Mouse (Mus musculus) heart, embryonic 12.5 days (tissue): ENCODE results near the gene Shd. TPM values are rescaled to one million over a fixed set of nuclear protein-coding genes. Genes with fewer than 3 reads are reported as not detected.

Experiments used
- ATAC-seq: fragments of 200-750 bp; cut with Nextera tagmentation; 2 replicates; pipeline ENCODE4 v1.8.0; 2017; ENCODE audit warnings: moderate TSS enrichment, moderate library complexity; ENCODE audit not compliant: insufficient number of reproducible peaks, low FRiP score
- H3K27ac ChIP-seq: fragments of 300-500 bp; sonication (generic); 2 replicates; pipeline ENCODE4 v1.5.1; 2016; ENCODE audit warnings: mild to moderate bottlenecking, moderate library complexity; ENCODE audit not compliant: poor library complexity, severe bottlenecking
- H3K27me3 ChIP-seq: fragments of 300-500 bp; sonication (generic); replicated peaks from 2 replicates; pipeline ENCODE4 v1.6.1; 2016; ENCODE audit warnings: mild to moderate bottlenecking, moderate library complexity
- H3K36me3 ChIP-seq: fragments of 300-500 bp; sonication (generic); 2 replicates; pipeline ENCODE4 v1.6.1; 2016; ENCODE audit warnings: mild to moderate bottlenecking, moderate library complexity
- H3K4me1 ChIP-seq: fragments of 300-500 bp; sonication (generic); replicated peaks from 2 replicates; pipeline ENCODE4 v1.6.1; 2016; ENCODE audit warnings: mild to moderate bottlenecking
- H3K4me2 ChIP-seq: fragments of 300-500 bp; sonication (generic); 2 replicates; pipeline ENCODE4 v1.6.1; 2016; ENCODE audit warnings: mild to moderate bottlenecking, moderate library complexity
- H3K4me3 ChIP-seq: fragments of 300-500 bp; sonication (generic); 2 replicates; pipeline ENCODE4 v1.5.1; 2016; ENCODE audit warnings: mild to moderate bottlenecking
- H3K9ac ChIP-seq: fragments of 300-500 bp; sonication (generic); 2 replicates; pipeline ENCODE4 v1.6.1; 2016; ENCODE audit warnings: mild to moderate bottlenecking, moderate library complexity
- H3K9me3 ChIP-seq: fragments of 300-500 bp; sonication (generic); replicated peaks from 2 replicates; pipeline ENCODE4 v1.6.1; 2016; ENCODE audit warnings: mild to moderate bottlenecking, moderate library complexity
- WGBS: fragments of 180-500 bp; shearing (Covaris S2); methylation state at CpG from one replicate; pipeline ENCODE4 v1.1.7; 2016; 5-methylcytosine and 5-hydroxymethylcytosine counted together
- polyA plus RNA-seq: library from polyadenylated mRNA; unstranded; fragments of >200 nt; fragmentation: Nextera tagmentation; extraction: Ambion mirVana; gene quantifications from 2 replicates; pipeline ENCODE4 v1.2.1, GENCODE M21; 2016

Shd gene
- polyA plus RNA-seq, 1 experiment from 2014 or later, result 9.2 TPM

GRCm38 (mm10) chr17:56008356-56009087 is 38.3 kb downstream of the Shd start:
- peak overlapping the region; percentile 84 for H3K27ac ChIP-seq
- under 1% methylated on average over 21 of the region's 21 CpGs for WGBS
- peak overlapping the region; percentile 78 for H3K9ac ChIP-seq
- H3K36me3 ChIP-seq, result peaks cover 21% of the 10 kb centered on the region
- H3K4me1 ChIP-seq, result peaks cover 33% of the 10 kb centered on the region
- H3K4me2 ChIP-seq, result peak overlapping the region; percentile 95
- no peaks in the 10 kb centered on the region for H3K9me3 ChIP-seq
- ATAC-seq, result peak; percentile 92
- H3K4me3 ChIP-seq, result peak overlapping the region; percentile 81
- H3K27me3 ChIP-seq, result 0 out of 2 replicates have a peak, but pooled peaks cover 5% of the 10 kb centered on the region

- Histone ChIP-seq H3K27me3 (no peaks in the 10 kb centered on the region), H3K4me2 (peak overlapping the region; percentile 95), H3K4me3 (peak overlapping the region; percentile 81), H3K9ac (peak overlapping the region; percentile 78), H3K27ac (peak overlapping the region; percentile 84), H3K9me3 (no peaks in the 10 kb centered on the region), H3K36me3 (peaks cover 29% of the 10 kb centered on the region), H3K4me1 (peaks cover 33% of the 10 kb centered on the region)
- WGBS, result 2% methylated on average over 60 of the region's 62 CpGs
- ATAC-seq, result peak; percentile 90
Observed at GRCm38 (mm10) chr17:56009088-56009961, 39.1 kb downstream of the Shd start.

DNA sequence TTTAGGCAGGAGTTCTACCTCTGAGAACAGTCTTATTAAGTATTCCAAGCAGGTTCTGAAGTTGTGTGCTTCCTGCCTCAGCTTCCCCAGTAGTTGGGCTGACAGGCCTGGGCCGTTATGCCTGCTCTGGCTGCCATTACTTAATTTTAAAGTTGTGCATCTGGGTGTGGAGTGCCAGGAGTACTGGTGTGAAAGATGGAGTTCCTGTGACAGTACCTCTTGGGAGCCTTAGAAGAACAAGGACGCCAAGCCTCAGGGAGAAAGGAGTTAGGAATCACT is 39.6 kb downstream of the Shd start:
- no peaks in the 10 kb centered on the region for H3K9me3 ChIP-seq
- no peak overlapping the region for H3K27ac ChIP-seq
- H3K9ac ChIP-seq, result peak overlapping the region; percentile 78
- 45% methylated on average over 2 of the region's 2 CpGs for WGBS
- peaks cover 33% of the 10 kb centered on the region for H3K4me1 ChIP-seq
- H3K36me3 ChIP-seq, result peaks cover 32% of the 10 kb centered on the region
- peak overlapping the region; percentile 95 for H3K4me2 ChIP-seq
- no peak for ATAC-seq
- peak overlapping the region; percentile 81 for H3K4me3 ChIP-seq
- H3K27me3 ChIP-seq, result no peaks in the 10 kb centered on the region

DNA sequence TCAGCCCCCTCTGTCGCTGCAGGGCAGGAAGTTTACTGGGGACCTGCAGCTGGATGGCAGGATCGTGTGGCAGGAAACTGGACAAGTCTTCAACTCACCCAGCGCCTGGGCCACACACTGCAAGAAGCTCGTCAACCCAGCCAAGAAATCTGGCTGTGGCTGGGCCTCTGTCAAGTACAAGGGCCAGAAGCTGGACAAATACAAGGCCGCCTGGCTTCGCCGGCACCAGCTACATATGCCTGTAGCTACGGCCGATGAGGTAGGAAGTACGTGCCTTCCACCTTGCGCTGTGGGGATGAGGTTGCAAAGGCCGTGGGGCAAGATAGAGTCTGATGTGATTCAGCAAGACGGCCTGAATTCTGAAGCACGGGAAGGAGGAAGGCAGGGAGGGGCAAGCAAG is 40.0 kb downstream of the Shd start:
- Histone ChIP-seq H3K4me3 (peak overlapping the region; percentile 81; the same call in 1 of the 2 replicates), H3K27ac (no peak overlapping the region), H3K4me2 (peak overlapping the region; percentile 95), H3K36me3 (peaks cover 36% of the 10 kb centered on the region), H3K9ac (peak overlapping the region; percentile 78), H3K27me3 (no peaks in the 10 kb centered on the region), H3K4me1 (peaks cover 30% of the 10 kb centered on the region), H3K9me3 (no peaks in the 10 kb centered on the region)
- 66% methylated on average over 14 of the region's 14 CpGs for WGBS
- no peak for ATAC-seq

GRCm38 (mm10) chr17:56010681-56011080 is 40.4 kb downstream of the Shd start:
- Histone ChIP-seq H3K27me3 (no peaks in the 10 kb centered on the region), H3K4me3 (0 out of 2 replicates have a peak overlapping the region, but pooled peaks have one; percentile 81), H3K27ac (no peak overlapping the region), H3K4me2 (peak overlapping the region; percentile 95), H3K36me3 (peaks cover 40% of the 10 kb centered on the region), H3K9me3 (no peaks in the 10 kb centered on the region), H3K9ac (peak overlapping the region; percentile 78; the same call in 1 of the 2 replicates), H3K4me1 (peaks cover 27% of the 10 kb centered on the region)
- no peak for ATAC-seq
- 18% methylated on average over 9 of the region's 9 CpGs for WGBS

DNA sequence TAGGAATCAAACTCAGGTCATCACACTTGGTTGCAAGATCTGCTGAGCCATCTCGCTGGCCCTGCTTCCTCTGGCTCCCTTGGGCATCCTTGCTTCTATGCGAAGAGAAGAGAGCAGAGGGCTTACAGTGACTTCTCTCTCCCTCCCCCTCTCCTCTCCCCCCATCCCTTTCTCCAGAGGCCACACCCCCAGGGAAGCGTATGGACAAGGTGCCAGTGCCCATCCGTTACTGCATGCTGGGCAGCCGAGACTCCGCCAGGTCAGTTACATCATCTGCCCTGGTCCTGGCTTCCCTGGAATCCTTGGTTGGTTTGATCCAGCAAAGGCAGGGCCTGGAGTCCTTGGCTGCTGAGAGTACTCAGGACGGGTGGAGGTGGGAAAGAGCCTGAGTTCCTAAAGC is 41.2 kb downstream of the Shd start:
- H3K9ac ChIP-seq, result no peak overlapping the region
- no peak for ATAC-seq
- H3K4me3 ChIP-seq, result no peak overlapping the region
- no peak overlapping the region for H3K27ac ChIP-seq
- H3K4me1 ChIP-seq, result peaks cover 25% of the 10 kb centered on the region
- no peaks in the 10 kb centered on the region for H3K27me3 ChIP-seq
- 87% methylated on average over 7 of the region's 7 CpGs for WGBS
- no peak overlapping the region for H3K4me2 ChIP-seq
- H3K36me3 ChIP-seq, result peaks cover 48% of the 10 kb centered on the region
- H3K9me3 ChIP-seq, result no peaks in the 10 kb centered on the region

- Histone ChIP-seq H3K4me3 (no peak overlapping the region), H3K9ac (no peak overlapping the region), H3K4me2 (no peak overlapping the region), H3K36me3 (peaks cover 86% of the 10 kb centered on the region), H3K4me1 (peaks cover 20% of the 10 kb centered on the region), H3K27me3 (no peaks in the 10 kb centered on the region), H3K27ac (no peak overlapping the region), H3K9me3 (no peaks in the 10 kb centered on the region)
- 90% methylated on average over 9 of the region's 9 CpGs for WGBS
- no peak for ATAC-seq
Observed at GRCm38 (mm10) chr17:56015293-56015692, 45.0 kb downstream of the Shd start.

DNA sequence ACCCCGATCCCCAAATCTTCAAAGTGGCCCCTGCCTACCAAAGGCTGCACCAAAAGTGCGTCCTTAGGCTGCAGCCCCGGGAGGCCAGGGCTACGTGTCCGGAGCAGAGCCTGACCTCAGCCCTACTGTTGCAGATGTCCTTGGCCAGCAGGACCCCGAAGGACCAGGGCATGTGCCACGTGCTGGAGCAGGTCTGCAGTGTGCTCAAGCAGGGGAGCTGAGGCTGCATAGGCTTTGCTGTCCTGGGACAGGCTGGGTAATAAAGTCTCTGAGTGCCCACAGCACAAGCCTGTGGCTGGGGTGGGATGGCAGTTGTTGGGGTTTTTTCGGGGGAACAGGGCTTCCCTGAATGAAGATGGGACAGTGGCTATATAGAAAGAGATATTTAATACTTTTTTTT is 46.1 kb downstream of the Shd start:
- H3K4me3 ChIP-seq, result no peak overlapping the region
- no peak for ATAC-seq
- H3K9me3 ChIP-seq, result no peaks in the 10 kb centered on the region
- H3K27ac ChIP-seq, result no peak overlapping the region
- no peak overlapping the region for H3K9ac ChIP-seq
- 85% methylated on average over 8 of the region's 8 CpGs for WGBS
- H3K4me1 ChIP-seq, result peaks cover 23% of the 10 kb centered on the region
- no peak overlapping the region for H3K4me2 ChIP-seq
- H3K36me3 ChIP-seq, result peaks cover 88% of the 10 kb centered on the region
- no peaks in the 10 kb centered on the region for H3K27me3 ChIP-seq

DNA sequence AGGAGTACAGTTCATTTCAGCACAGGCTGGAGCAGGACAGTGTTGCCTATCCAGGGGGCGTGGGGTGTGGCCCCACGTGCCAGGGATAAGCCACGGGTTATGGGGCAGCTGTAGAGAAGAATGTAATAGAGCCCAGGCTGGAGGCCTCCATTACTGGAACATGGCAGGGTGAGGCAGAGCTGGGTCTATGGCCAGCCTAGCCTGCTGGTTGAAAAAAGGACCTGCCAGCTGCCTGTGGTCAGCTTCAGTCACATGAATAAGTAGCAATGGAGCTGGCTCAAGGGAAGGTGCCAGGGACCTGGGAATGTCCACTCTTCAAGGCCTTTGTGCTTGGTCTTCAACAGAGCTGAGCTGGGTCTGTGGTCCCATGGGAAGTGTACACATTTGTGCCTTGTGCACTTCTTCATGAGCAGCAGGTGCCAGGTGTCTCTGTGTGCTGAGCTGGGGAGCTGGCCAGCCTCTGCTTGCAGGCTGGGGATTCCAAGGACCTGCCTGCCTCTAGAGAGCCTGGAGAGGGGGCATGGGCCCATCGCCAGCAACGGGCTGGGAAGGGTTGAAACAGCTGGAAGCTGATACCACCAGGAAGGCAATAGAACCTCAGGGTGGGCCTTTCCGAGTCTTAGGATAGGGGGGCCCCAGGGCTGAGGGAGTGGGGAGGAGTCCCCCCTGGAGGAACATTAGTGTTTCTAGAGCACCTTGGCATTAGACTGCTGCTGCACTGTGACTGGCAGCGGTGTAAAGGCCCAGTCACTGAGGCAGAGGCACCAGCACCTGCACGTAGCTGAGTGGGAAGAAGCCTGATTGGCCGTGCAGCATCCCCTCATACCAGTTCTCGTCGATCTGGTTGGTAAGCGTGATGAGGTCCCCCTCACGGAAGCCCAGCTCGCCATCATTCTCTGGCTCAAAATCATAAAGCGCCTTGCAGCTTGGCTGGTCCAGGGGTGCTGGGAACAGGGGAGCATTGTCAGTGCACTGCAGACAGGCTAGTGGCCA is 46.8 kb downstream of the Shd start:
- Histone ChIP-seq H3K27me3 (no peaks in the 10 kb centered on the region), H3K27ac (no peak overlapping the region), H3K9me3 (no peaks in the 10 kb centered on the region), H3K9ac (no peak overlapping the region), H3K4me1 (peaks cover 27% of the 10 kb centered on the region), H3K4me3 (no peak overlapping the region), H3K36me3 (peaks cover 81% of the 10 kb centered on the region), H3K4me2 (no peak overlapping the region)
- ATAC-seq, result no peak
- 87% methylated on average over 15 of the region's 15 CpGs for WGBS

GRCm38 (mm10) chr17:56017848-56018247 is 47.6 kb downstream of the Shd start:
- ATAC-seq, result 0 out of 2 replicates have a peak, but pooled peaks have one; percentile 9
- Histone ChIP-seq H3K9me3 (no peaks in the 10 kb centered on the region), H3K4me3 (no peak overlapping the region), H3K4me2 (no peak overlapping the region), H3K9ac (no peak overlapping the region), H3K4me1 (peaks cover 34% of the 10 kb centered on the region), H3K27ac (no peak overlapping the region), H3K36me3 (peaks cover 76% of the 10 kb centered on the region), H3K27me3 (no peaks in the 10 kb centered on the region)
- 90% methylated on average over 7 of the region's 7 CpGs for WGBS
